Mouse (Mus musculus) adrenal gland, postnatal 10 days (tissue): ENCODE results near the gene Gstcd. TPM values are rescaled to one million over a fixed set of nuclear protein-coding genes. Genes with fewer than 3 reads are reported as not detected.

Experiments used
- DNase-seq: peaks from one replicate; pipeline ENCODE4 v3.0.0; 2021; ENCODE audit warnings: mixed read lengths
- total RNA-seq, 2 experiments: library from RNA; stranded (reverse); gene quantifications; 2 replicates each; pipeline ENCODE4 v1.2.3; 2021

The Gstcd gene
- total RNA-seq, 2 experiments from 2014 or later: 12.8 to 15.8 TPM

DNA sequence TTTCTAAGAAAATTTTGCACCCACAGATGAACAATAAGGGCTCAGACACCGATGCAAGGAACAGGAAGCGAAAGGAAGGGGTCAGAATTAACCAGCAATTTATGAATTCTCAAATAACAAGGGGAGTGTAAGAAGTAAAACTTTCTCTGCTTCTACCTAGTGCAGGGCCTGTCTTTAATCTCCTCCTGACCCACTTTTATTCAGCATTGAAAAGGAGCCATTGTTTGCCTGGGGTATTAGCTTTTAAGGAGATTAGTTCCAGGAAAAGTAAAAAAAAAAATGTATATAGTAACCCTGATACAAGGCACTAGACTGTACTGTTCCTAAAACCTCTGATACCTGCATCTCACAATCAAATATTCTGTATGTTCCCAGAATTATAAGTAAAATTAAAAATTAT is 64.9 kb downstream of the Gstcd start:
- DNase-seq: no peak

DNA sequence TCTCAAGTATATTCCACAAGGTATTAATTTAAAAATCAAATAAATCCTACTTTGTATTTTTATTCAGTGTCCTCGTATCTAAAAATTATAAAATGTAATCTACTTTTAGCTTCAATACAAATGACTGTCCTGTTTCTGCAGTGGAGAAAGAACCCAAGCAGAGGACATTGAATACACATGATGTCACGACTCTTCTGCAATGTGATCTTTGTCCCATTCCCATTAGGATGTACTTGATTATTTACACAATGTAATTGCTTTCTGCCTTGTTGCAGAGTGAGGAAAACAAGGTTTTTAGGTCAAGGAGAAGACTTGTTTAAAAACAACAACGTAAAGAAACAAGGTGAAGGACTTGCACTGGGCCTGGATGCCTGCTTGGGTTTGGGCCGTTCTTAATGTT is 84.6 kb downstream of the Gstcd start:
- no peak for DNase-seq

DNA sequence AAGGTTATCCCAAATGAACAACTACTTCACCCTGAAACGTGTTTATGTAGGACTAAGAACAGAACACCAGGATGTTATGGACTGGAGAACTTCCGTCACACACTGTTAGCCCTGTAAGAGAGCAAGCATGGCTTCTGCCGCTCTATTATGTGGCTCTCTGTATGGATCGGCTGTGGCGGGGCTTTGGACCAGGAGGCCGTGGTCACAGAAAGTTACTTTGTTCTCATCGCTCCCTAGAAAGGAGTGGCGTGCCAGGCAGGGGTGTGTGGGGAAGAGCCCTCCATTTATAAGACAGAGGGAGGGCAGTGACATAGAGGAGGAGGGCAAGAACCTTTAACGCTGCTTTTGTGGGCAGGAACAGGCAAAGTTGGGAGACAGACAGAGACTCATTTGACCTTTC is 95.5 kb downstream of the Gstcd start:
- no peak for DNase-seq

DNA sequence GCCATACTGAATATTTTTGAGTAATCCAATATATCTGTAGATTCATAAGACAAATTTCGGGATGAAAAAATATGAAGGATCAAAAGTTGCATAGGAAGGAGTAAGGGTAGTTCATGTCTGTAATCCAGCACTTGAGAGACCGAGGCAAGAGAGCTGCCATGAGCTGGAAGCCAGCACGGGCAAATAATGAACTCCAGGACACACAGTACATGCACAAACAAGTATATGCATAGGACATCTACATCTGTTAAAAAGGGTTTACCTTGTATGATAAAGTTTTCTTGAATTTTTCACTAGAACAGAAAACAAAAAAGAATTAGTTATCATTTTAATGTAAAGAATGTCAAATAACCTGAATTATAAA is 95.9 kb downstream of the Gstcd start:
- no peak for DNase-seq

- DNase-seq: no peak
Measured at GRCm38 (mm10) chr3:132995172-132995903, 96.5 kb downstream of the Gstcd start.

- no peak for DNase-seq
Measured at GRCm38 (mm10) chr3:132986188-132986587, 105.6 kb downstream of the Gstcd start.

DNA sequence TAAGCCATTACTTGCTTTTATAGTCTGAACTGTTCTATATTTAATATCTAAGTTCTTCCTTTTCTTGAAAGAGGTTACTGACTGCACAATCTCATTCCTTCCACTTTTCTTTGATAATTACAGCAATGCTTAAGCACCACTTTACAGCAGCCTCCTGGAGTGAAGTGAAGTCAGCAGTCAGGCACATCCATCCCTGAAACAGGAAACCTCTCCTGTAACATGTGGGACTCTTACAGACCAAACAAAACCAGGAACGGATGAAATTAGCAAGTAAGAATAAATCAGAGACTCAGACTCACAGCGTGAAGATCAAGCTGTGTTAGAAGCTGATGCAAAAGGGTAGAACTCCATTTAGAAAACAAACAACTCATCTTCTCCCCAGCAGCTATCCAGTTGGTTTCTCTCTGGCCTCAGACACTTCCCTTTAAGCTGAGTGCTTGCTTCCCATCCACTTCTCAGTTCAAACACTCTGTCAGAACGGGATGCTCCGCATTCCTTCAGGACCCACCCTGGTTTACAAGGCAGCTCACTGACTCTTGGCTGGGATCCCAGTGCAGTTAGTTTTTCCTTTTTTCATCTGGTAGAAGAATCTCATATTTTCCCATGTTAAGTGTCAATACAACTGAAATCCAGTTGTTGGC is 107.9 kb downstream of the Gstcd start:
- DNase-seq: no peak

DNA sequence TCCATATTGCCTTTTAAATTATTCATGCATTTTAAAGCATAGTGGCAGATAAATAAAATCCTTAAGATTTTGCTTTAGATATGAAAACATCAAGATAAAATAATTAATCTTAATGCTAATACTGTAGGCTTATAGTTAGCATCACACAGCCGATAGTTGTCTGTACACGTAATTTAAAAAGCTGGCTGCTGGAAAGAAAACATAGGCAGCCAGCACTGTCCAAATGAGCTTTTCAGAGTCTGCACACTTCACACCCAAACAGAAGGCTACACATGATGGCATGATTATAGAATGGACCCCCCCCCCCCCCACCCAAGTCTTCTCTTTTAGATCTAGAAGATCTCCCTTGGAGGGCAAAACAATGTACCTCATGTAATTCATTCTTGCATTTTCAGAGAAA is 109.9 kb downstream of the Gstcd start:
- DNase-seq: no peak

GRCm38 (mm10) chr3:132979781-132980461 is 111.9 kb downstream of the Gstcd start:
- no peak for DNase-seq

- DNase-seq: no peak
Measured at GRCm38 (mm10) chr3:132966255-132966654, 125.6 kb downstream of the Gstcd start.

DNA sequence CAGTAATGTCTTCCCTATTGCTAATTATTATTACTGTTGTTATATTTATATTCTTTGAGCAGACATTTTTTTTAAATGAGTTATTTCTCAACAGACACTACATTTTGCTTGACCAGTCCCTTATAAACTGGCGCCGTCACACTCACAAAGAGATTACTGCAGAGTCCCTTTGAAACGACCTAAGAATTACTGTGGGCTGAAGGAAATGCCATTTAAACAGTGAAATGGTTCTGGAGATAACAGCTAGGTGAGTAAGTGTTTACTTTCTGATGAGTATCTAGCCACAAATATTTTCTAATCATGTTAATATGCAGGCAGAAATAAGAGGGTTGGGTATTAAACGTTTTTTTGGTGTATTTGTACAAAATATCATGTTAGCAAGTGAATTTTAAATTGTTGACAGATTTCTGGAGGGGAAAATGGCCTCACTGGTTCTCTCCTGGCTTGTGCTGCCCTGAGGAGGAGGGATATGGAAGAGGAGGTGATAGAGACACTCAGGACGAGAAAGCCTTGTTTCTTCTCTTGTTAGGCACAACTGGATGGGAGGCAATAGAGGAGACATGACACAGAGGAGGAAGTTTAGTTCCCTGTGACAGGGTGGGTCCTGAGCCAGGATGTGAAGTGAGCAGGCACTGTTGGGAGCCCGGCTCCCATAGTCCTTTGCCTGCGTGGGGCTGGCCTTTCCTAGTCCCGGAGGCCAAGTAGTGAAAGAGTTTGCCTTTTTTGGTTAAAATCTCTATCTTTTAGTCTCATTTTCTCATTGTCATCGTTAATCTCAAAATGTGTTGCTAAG is 126.9 kb downstream of the Gstcd start:
- DNase-seq: no peak

DNA sequence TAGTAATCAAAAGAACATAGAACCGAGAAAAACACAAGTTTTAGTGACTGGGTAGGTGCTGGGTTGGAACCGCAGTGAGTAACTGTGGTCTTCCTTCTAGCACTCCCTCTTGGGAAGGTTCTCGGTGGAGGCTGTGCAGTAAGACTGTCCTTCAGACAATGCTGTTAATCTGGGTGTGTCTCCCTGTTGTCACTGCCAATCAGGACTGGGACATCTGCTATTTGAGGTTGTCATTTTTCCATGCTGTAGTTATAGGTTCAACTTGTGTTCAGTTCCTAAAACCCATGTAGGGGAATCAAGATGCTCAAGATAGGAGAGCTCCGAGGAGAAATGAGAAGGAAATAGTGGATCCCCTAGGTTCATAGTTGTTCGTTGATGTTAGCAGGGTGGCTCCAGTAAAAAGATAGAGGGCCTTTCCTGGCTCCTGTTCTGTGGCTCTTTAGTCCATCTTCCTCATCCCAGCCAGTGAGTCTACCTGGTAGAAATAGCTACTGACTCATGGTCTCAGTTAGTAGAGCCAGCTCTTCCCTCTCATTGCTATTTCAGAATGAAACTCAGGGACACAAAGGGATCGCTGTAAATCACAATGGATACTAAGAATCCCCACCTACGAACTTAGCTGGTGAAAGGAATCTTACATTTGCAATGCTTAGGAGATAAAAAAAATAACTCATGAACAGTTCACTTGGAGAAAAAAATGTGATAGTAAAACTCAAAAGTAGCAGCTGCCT is 129.0 kb downstream of the Gstcd start:
- no peak for DNase-seq

DNA sequence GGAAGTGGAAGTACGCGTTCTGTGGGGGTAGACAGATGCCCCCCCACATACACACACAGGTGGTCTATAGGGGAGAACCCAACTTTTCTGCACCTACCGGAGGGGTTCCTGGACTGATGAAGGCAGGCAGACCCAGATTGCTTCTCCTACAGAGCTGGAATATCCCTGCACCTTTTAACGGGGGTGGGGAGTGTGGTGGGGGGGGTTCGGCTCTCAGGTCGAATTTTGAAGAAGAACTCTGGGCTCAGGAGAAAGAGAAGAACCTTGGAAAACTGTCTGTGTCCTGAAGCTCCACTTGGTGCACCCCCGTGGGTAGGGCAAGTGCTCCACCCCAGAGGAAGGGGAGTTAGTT is 141.3 kb downstream of the Gstcd start:
- DNase-seq: no peak

DNA sequence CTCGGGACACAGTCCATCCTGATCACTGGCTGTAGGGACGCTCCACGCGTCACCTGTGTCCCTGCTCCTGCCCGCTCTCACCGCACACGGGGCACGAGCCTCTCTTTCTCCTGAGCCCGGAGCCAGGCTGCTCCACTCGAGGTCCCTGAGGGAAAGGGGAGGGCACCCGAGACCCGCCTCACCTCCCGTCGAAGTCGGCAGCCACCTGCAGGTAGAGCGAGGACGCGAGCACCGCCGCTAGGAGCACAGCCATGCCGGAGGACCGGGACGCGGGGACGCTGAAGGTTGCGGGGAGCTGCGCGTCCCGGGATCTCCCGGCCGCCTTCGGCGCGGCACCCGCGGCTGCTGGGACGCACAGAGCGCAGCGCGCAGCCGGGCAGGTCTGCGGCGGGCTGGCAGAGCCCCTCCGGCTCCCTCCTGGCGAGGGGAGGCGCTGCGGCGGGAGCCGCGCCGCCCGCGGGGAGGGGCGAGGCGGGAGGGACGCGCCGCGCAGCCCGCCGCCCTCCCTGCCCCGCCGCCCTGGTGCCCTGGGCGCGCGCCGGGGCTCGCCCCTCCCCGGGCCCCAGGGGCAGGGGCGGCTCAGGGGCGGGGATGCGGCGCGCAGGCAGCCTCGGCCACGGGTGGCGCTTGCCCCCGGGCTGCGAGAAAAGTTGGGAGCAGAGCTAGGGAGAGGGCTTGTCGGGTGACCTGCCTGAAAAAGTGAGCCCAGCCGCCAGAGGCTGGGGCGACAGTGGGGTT is 141.9 kb downstream of the Gstcd start, which contains the start of gene Npnt:
TSS of gene Npnt (minus strand) at position 501 of the 738 bp plus-strand sequence.
- peak; percentile 57 for DNase-seq

GRCm38 (mm10) chr3:132949380-132949790 is 142.4 kb downstream of the Gstcd start:
- peak; percentile 44 for DNase-seq

DNA sequence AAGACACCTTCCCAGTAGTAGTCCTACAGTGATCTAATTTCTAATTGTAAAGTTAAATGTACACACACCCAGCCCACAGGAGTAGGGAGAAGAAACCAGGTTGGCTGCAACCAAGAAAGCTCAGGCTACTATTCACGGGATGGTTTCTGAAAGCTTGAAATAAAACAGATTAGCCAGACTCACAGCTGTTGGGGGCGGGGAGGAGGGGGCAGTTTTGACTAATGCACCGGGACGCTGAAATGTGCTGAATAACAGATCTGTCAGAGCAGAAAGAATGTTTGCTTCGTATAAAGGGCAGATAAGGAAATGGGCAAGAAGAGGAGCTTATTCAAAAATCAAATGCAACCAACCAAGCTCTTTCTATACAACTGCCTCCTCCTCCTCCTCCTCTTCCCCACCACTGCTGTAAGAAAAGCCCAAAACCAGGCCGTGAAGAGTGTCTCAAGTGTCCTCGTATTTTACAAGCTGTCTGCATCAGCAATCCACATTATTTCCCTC is 143.5 kb downstream of the Gstcd start:
- DNase-seq: no peak

GRCm38 (mm10) chr3:132946086-132946485 is 145.7 kb downstream of the Gstcd start:
- no peak for DNase-seq

DNA sequence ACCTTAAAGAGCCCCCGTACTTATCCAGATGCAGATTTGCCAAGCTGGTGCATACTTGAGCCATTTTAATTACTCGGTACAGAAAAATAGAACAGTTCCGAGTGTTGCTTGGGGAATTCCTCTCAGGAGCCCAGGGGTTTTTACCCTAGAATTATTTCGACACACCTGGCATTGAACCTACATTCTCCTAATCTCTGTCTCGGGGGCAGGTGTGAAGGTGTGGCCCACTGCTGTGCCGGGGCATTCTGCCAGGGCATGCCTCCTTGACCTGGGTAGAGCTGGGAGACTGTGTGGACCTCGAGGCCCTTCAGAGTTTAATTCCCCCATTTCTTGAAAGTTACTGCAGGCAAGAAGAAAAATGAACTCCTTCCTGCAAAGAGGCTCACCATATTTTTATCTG is 146.2 kb downstream of the Gstcd start:
- DNase-seq: no peak

- no peak for DNase-seq
Measured at GRCm38 (mm10) chr3:132944609-132945008, 147.2 kb downstream of the Gstcd start.

- no peak for DNase-seq
Measured at GRCm38 (mm10) chr3:132944193-132944592, 147.6 kb downstream of the Gstcd start.

- DNase-seq: no peak
Measured at GRCm38 (mm10) chr3:132942778-132943177, 149.1 kb downstream of the Gstcd start.
